Mouse (Mus musculus) hindbrain, postnatal 0 days (tissue): ENCODE data around the gene Serpina3k. TPM values are rescaled to one million over a fixed set of nuclear protein-coding genes. Genes with fewer than 3 reads are reported as not detected.
A peak's percentile ranks its signal among the peaks of the same experiment; 100 is the strongest.
"Not testable (repeated sequence)": the region's sequence is repeated elsewhere in the genome, so short reads cannot be mapped to it uniquely, and the experiment has no call there.

Source experiments
- ATAC-seq: fragments of 200-750 bp; cut with Nextera tagmentation; 2 replicates; pipeline ENCODE4 v1.8.0; 2017; ENCODE audit warnings: mild to moderate bottlenecking, moderate TSS enrichment, moderate library complexity
- DNase-seq: peaks from one replicate; pipeline ENCODE4 v3.0.0-alpha.2; 2015; ENCODE audit warnings: low spot score
- H3K27ac ChIP-seq: fragments of 300-500 bp; sonication (generic); 2 replicates; pipeline ENCODE4 v1.5.1; 2014; ENCODE audit warnings: mild to moderate bottlenecking
- H3K27me3 ChIP-seq: fragments of 300-500 bp; sonication (generic); 2 replicates; pipeline ENCODE4 v1.6.1; 2014; ENCODE audit warnings: low read length, mixed read lengths; ENCODE audit not compliant: insufficient read depth
- H3K36me3 ChIP-seq: fragments of 300-500 bp; sonication (generic); 2 replicates; pipeline ENCODE4 v1.6.1; 2014; ENCODE audit warnings: low read length, mixed read lengths; ENCODE audit not compliant: insufficient read depth
- H3K4me1 ChIP-seq: fragments of 300-500 bp; sonication (generic); 2 replicates; pipeline ENCODE4 v1.6.1; 2014; ENCODE audit warnings: antibody characterized with exemption, low read length, mixed read lengths; ENCODE audit not compliant: insufficient read depth
- H3K4me2 ChIP-seq: fragments of 300-500 bp; sonication (generic); 2 replicates; pipeline ENCODE4 v1.6.1; 2014; ENCODE audit warnings: low read depth, mild to moderate bottlenecking, low read length, moderate library complexity, mixed read lengths
- H3K4me3 ChIP-seq: fragments of 300-500 bp; sonication (generic); 2 replicates; pipeline ENCODE4 v1.5.1; 2014; ENCODE audit warnings: low read length
- H3K9ac ChIP-seq: fragments of 300-500 bp; sonication (generic); replicated peaks from 2 replicates; pipeline ENCODE4 v1.6.1; 2014; ENCODE audit warnings: mild to moderate bottlenecking, low read length, moderate library complexity, mixed read lengths
- H3K9me3 ChIP-seq: fragments of 300-500 bp; sonication (generic); 2 replicates; pipeline ENCODE4 v1.6.1; 2016; ENCODE audit warnings: low read length, mixed read lengths
- CTCF ChIP-seq: IDR thresholded peaks from 2 replicates; pipeline ENCODE4 v1.5.1; 2016; ENCODE audit warnings: antibody characterized with exemption, control low read depth, low read depth
- WGBS: fragments of 180-500 bp; shearing (Covaris S2); extraction: QIAGEN DNeasy Blood & Tissue Kit; methylation state at CpG from one replicate; pipeline ENCODE4 v1.1.7; 2014; 5-methylcytosine and 5-hydroxymethylcytosine counted together
- polyA plus RNA-seq: library from polyadenylated mRNA; unstranded; fragments of >200 nt; fragmentation: Nextera tagmentation; extraction: Ambion mirVana; gene quantifications from 2 replicates; pipeline ENCODE4 v1.2.1, GENCODE M21; 2015
- total RNA-seq: library from RNA; depleted of rRNA; stranded (reverse); fragments of >200 nt; gene quantifications from 2 replicates; pipeline ENCODE4 v1.2.3, GENCODE M21; 2014

Gene Serpina3k
- total and polyA plus RNA-seq, 2 experiments from 2014 or later: not detected

DNA sequence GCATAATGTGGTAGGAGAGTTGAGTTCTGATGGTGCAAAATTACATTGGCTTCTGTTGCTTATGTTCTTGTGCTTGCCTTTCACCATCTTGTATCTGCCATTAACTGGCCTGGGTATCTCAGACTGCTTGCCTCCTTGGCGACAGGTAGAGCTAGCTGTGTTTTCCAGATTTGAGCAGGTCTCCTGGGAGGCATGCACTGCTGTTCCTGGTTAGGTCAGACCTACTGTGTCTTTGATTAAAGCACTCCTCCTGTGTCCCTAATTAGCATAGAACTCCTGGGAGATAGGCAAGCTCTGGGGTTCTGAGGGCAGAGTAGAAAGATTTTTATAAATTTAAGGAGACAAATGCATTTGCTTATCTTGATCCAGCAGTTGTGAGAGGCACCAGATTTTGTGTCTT lies 6.6 kb upstream of the Serpina3k start:
- H3K4me1 ChIP-seq: no peaks in the 10 kb centered on the region
- no peak overlapping the region for H3K4me3 ChIP-seq
- 27% methylated on average over 1 of the region's 1 CpGs for WGBS

GRCm38 (mm10) chr12:104336873-104337272 lies 1.4 kb upstream of the Serpina3k start:
- not testable (repeated sequence) for H3K27me3 ChIP-seq, H3K9ac ChIP-seq, H3K4me3 ChIP-seq, ATAC-seq, H3K4me1 ChIP-seq, H3K27ac ChIP-seq, H3K9me3 ChIP-seq, H3K36me3 ChIP-seq, H3K4me2 ChIP-seq, DNase-seq

More for the DNA sequence above, 6.6 kb upstream of the Serpina3k start:
- DNase-seq: no peak
- H3K27ac ChIP-seq: no peak overlapping the region
- TF ChIP-seq CTCF: no peak
- ATAC-seq: no peak
- H3K4me2 ChIP-seq: no peak overlapping the region
- H3K27me3 ChIP-seq: no peaks in the 10 kb centered on the region
- no peak overlapping the region for H3K9ac ChIP-seq
- no peaks in the 10 kb centered on the region for H3K36me3 ChIP-seq
- H3K9me3 ChIP-seq: no peaks in the 10 kb centered on the region

GRCm38 (mm10) chr12:104338705-104339104 lies 419 bp downstream of the Serpina3k start:
- Histone ChIP-seq H3K9me3 (no peaks in the 10 kb centered on the region), H3K36me3 (no peaks in the 10 kb centered on the region), H3K27ac (no peak overlapping the region), H3K27me3 (no peaks in the 10 kb centered on the region), H3K4me1 (no peaks in the 10 kb centered on the region), H3K4me2 (no peak overlapping the region), H3K9ac (no peak overlapping the region), H3K4me3 (no peak overlapping the region)
- DNase-seq: no peak
- TF ChIP-seq CTCF: no peak
- WGBS: 94% methylated on average over 3 of the region's 3 CpGs
- no peak for ATAC-seq

GRCm38 (mm10) chr12:104342489-104342888 lies 4.2 kb downstream of the Serpina3k start:
- H3K9ac ChIP-seq, H3K4me2 ChIP-seq, H3K27me3 ChIP-seq, ATAC-seq, H3K4me1 ChIP-seq, DNase-seq, H3K4me3 ChIP-seq, H3K9me3 ChIP-seq, H3K27ac ChIP-seq, H3K36me3 ChIP-seq: not testable (repeated sequence)

DNA sequence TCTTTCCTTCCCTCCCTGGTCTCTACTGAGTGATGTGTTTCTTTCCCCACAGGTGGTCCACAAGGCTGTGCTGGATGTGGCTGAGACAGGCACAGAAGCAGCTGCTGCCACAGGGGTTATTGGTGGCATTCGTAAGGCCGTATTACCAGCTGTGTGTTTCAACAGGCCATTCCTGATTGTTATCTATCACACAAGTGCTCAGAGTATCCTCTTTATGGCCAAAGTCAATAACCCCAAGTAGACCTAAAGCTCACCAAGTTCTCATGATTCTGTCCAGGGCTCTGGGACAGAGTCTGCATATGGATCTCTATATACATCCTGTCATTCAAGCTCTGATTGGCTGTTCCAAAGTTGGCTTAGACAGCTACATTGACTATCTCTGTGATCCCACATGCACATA lies 6.9 kb downstream of the Serpina3k start:
- H3K4me1 ChIP-seq: no peaks in the 10 kb centered on the region
- no peak overlapping the region for H3K9ac ChIP-seq
- H3K36me3 ChIP-seq: no peaks in the 10 kb centered on the region
- no peak overlapping the region for H3K4me2 ChIP-seq
- H3K9me3 ChIP-seq: no peaks in the 10 kb centered on the region
- no peak for TF ChIP-seq CTCF
- H3K27me3 ChIP-seq: no peaks in the 10 kb centered on the region
- no peak overlapping the region for H3K27ac ChIP-seq
- ATAC-seq (no peak), DNase-seq (no peak)
- 81% methylated on average over 2 of the region's 2 CpGs for WGBS
- no peak overlapping the region for H3K4me3 ChIP-seq

- no peak for TF ChIP-seq CTCF
- H3K36me3 ChIP-seq: no peaks in the 10 kb centered on the region
- H3K4me1 ChIP-seq: no peaks in the 10 kb centered on the region
- H3K9me3 ChIP-seq: no peaks in the 10 kb centered on the region
- no peak for DNase-seq
- no peaks in the 10 kb centered on the region for H3K27me3 ChIP-seq
- no peak overlapping the region for H3K9ac ChIP-seq
- H3K4me3 ChIP-seq: no peak overlapping the region
- H3K4me2 ChIP-seq: no peak overlapping the region
- no peak overlapping the region for H3K27ac ChIP-seq
- no peak for ATAC-seq
Measured at GRCm38 (mm10) chr12:104345707-104346106, 7.4 kb downstream of the Serpina3k start.

DNA sequence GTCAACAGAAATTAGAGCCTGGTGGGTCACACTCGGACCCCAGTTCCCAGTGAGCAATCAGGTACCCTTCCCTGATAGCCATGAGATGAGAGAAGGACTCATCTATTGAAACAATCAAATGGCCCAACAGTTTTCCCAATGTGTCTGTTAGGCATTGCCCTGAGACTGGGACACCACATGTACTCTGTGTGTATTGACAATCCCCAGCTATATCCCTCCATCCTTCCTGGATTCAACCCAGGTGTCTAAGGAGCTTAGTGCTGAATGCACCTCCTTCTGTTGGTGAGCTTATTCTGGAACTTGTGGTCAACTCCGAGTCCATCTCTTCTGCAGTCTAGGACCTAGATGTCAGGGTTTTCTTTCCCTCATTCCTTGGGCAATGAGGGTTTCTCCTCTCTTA lies 8.8 kb downstream of the Serpina3k start:
- no peak for ATAC-seq
- TF ChIP-seq CTCF: no peak
- 85% methylated on average over 2 of the region's 2 CpGs for WGBS
- Histone ChIP-seq H3K4me3 (no peak overlapping the region), H3K4me1 (no peaks in the 10 kb centered on the region), H3K36me3 (no peaks in the 10 kb centered on the region), H3K27ac (no peak overlapping the region), H3K9ac (no peak overlapping the region), H3K4me2 (no peak overlapping the region), H3K27me3 (no peaks in the 10 kb centered on the region), H3K9me3 (no peaks in the 10 kb centered on the region)
- DNase-seq: no peak

DNA sequence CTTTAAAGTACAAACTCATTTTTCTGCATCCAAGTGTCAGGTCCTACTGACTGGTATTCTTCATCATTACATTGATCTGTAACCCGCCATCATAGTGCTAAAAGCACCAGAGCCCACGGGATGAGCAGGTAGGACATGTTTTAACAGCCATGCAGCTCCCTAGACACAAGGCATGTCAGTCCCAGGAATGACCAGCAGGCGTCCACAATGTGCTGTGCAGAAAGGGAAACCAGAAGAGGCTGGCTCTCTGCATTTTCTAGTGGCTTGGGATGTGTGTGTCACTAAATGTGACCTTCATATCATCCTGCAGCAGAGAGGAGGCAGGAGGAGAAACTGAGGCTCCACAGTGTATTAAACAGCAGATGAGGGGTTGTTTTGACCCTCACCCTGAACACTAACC lies 13.5 kb downstream of the Serpina3k start:
- not testable (repeated sequence) for H3K9ac ChIP-seq, H3K4me3 ChIP-seq, H3K4me2 ChIP-seq, H3K36me3 ChIP-seq, H3K27me3 ChIP-seq, H3K27ac ChIP-seq, H3K9me3 ChIP-seq, H3K4me1 ChIP-seq
- TF ChIP-seq CTCF: peak; percentile 66
- WGBS: 38% methylated on average over 3 of the region's 3 CpGs
- peak; percentile 61 for DNase-seq
- 0 out of 2 replicates have a peak, but pooled peaks have one; percentile 62 for ATAC-seq
